Mouse (Mus musculus) bone marrow macrophage, adult 2 months (primary cell): ENCODE measurements at regions not wholly inside any gene's neighbourhood (a gene's known extent, or its start where the extent isn't known, plus 50 kb on each side); places are given as distances from the start of the nearest gene placed in this dataset.

Experiments
- CTCF ChIP-seq: IDR thresholded peaks from 2 replicates; pipeline ENCODE4 v1.5.1; 2012; ENCODE audit warnings: low read depth, mild to moderate bottlenecking, low read length, moderate library complexity
- POLR2A ChIP-seq: IDR thresholded peaks from 2 replicates; pipeline ENCODE4 v1.6.1; 2012; ENCODE audit warnings: mild to moderate bottlenecking, low read depth, low read length, borderline replicate concordance

DNA sequence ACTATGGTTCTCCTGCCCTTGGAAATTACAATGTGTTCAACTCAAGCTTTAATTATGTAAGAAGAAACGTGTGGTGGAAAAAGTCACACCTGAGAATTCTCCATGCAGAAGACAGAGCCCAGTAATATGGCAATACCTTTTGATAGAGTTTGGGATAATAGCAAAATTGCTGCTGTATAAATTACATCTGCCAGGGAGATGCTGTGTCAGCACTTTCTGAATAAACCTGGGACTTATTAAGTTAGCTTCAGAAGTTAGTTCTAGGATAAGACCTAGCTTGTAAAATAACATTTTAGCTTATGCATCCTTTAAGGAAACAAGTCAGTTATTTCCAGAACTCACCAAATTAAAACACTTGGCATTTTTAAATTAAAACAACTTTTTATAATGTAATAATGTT is 212.2 kb upstream of the Ercc4 start:
- TF ChIP-seq POLR2A (no peak), CTCF (no peak)
